Mouse (Mus musculus): ENCODE results near the gene Hnrnpr. TPM values are rescaled to one million over a fixed set of nuclear protein-coding genes. Genes with fewer than 3 reads are reported as not detected.

Hnrnpr gene
- polyA plus RNA-seq, 1 experiment: 18.3 TPM

GRCm38 (mm10) chr4:136373494-136374181, 62.9 kb downstream of the Hnrnpr start:
- no peaks in the 10 kb centered on the region for H3K4me1 ChIP-seq (ENCODE audit: control insufficient read depth, insufficient read depth, low read length)
- no peak for TF ChIP-seq POLR2A (IDR thresholded peaks at IDR 0.05; ENCODE audit: borderline replicate concordance, extremely low read depth, low read depth, low read length)
- TF ChIP-seq CTCF (IDR thresholded peaks at IDR 0.05; ENCODE audit: insufficient read depth, low read length): no peak
- no peak for DNase-seq
- WGBS: 58% methylated on average over 14 of the region's 14 CpGs
- no peak overlapping the region for H3K4me3 ChIP-seq (replicated peaks; ENCODE audit: extremely low read depth, low read depth, low read length)

GRCm38 (mm10) chr4:136377001-136377400, 66.3 kb downstream of the Hnrnpr start:
- 76% methylated on average over 5 of the region's 5 CpGs for WGBS

GRCm38 (mm10) chr4:136383052-136383451, 72.3 kb downstream of the Hnrnpr start:
- WGBS: 86% methylated on average over 5 of the region's 5 CpGs
- Histone ChIP-seq H3K4me3 (replicated peaks; ENCODE audit: extremely low read depth, low read depth, low read length) (no peak overlapping the region), H3K4me1 (ENCODE audit: control insufficient read depth, insufficient read depth, low read length) (no peaks in the 10 kb centered on the region)
- DNase-seq: no peak
- TF ChIP-seq CTCF (IDR thresholded peaks at IDR 0.05; ENCODE audit: insufficient read depth, low read length): no peak
- no peak for TF ChIP-seq POLR2A (IDR thresholded peaks at IDR 0.05; ENCODE audit: borderline replicate concordance, extremely low read depth, low read depth, low read length)

More at GRCm38 (mm10) chr4:136377001-136377400, 66.3 kb downstream of the Hnrnpr start:
- no peak overlapping the region for H3K4me3 ChIP-seq (replicated peaks; ENCODE audit: extremely low read depth, low read depth, low read length)
- no peak for TF ChIP-seq CTCF (IDR thresholded peaks at IDR 0.05; ENCODE audit: insufficient read depth, low read length)
- no peak for TF ChIP-seq POLR2A (IDR thresholded peaks at IDR 0.05; ENCODE audit: borderline replicate concordance, extremely low read depth, low read depth, low read length)
- H3K4me1 ChIP-seq (ENCODE audit: control insufficient read depth, insufficient read depth, low read length): no peaks in the 10 kb centered on the region
- no peak for DNase-seq

GRCm38 (mm10) chr4:136383839-136384238, 73.1 kb downstream of the Hnrnpr start:
- H3K4me1 ChIP-seq (ENCODE audit: control insufficient read depth, insufficient read depth, low read length): no peaks in the 10 kb centered on the region
- TF ChIP-seq CTCF (IDR thresholded peaks at IDR 0.05; ENCODE audit: insufficient read depth, low read length): no peak
- TF ChIP-seq POLR2A (IDR thresholded peaks at IDR 0.05; ENCODE audit: borderline replicate concordance, extremely low read depth, low read depth, low read length): no peak
- WGBS: 56% methylated on average over 6 of the region's 6 CpGs
- DNase-seq: no peak
- H3K4me3 ChIP-seq (replicated peaks; ENCODE audit: extremely low read depth, low read depth, low read length): no peak overlapping the region

- 59% methylated on average over 11 of the region's 11 CpGs for WGBS
- Histone ChIP-seq H3K4me1 (ENCODE audit: control insufficient read depth, insufficient read depth, low read length) (no peaks in the 10 kb centered on the region), H3K4me3 (replicated peaks; ENCODE audit: extremely low read depth, low read depth, low read length) (no peak overlapping the region)
- TF ChIP-seq POLR2A (IDR thresholded peaks at IDR 0.05; ENCODE audit: borderline replicate concordance, extremely low read depth, low read depth, low read length): no peak
- no peak for TF ChIP-seq CTCF (IDR thresholded peaks at IDR 0.05; ENCODE audit: insufficient read depth, low read length)
- no peak for DNase-seq
Measured at GRCm38 (mm10) chr4:136387261-136387660, 76.5 kb downstream of the Hnrnpr start.

GRCm38 (mm10) chr4:136401806-136402205, 91.1 kb downstream of the Hnrnpr start:
- no peak overlapping the region for H3K4me3 ChIP-seq (replicated peaks; ENCODE audit: extremely low read depth, low read depth, low read length)
- no peaks in the 10 kb centered on the region for H3K4me1 ChIP-seq (ENCODE audit: control insufficient read depth, insufficient read depth, low read length)
- DNase-seq: no peak
- TF ChIP-seq CTCF (IDR thresholded peaks at IDR 0.05; ENCODE audit: insufficient read depth, low read length): no peak
- no peak for TF ChIP-seq POLR2A (IDR thresholded peaks at IDR 0.05; ENCODE audit: borderline replicate concordance, extremely low read depth, low read depth, low read length)
- whole genome bisulfite sequencing: 67% methylated on average over 10 of the region's 10 CpGs

- 67% methylated on average over 11 of the region's 11 CpGs for whole genome bisulfite sequencing
- no peak for DNase-seq
- H3K4me3 ChIP-seq (replicated peaks; ENCODE audit: extremely low read depth, low read depth, low read length): no peak overlapping the region
- H3K4me1 ChIP-seq (ENCODE audit: control insufficient read depth, insufficient read depth, low read length): no peaks in the 10 kb centered on the region
- TF ChIP-seq CTCF (IDR thresholded peaks at IDR 0.05; ENCODE audit: insufficient read depth, low read length): no peak
- no peak for TF ChIP-seq POLR2A (IDR thresholded peaks at IDR 0.05; ENCODE audit: borderline replicate concordance, extremely low read depth, low read depth, low read length)
Measured at GRCm38 (mm10) chr4:136407831-136408230, 97.1 kb downstream of the Hnrnpr start.

Other genes with a start within 250 kb of the Hnrnpr start
- gene Id3, start 167.4 kb upstream of the Hnrnpr start, polyA plus RNA-seq (2012; rRNA removed): 390 and 505 TPM in 2 replicates
- gene E2f2, start 138.5 kb upstream of the Hnrnpr start, polyA plus RNA-seq (2012; rRNA removed): 8.9 and 11.2 TPM in 2 replicates
- gene Asap3, start 104.6 kb upstream of the Hnrnpr start, polyA plus RNA-seq (2012; rRNA removed): 8.7 and 9.3 TPM in 2 replicates
- 7.0 and 13.3 TPM in 2 replicates for gene Tcea3, start 63.2 kb upstream of the Hnrnpr start, polyA plus RNA-seq (2012; rRNA removed)
- 20.4 and 33.4 TPM in 2 replicates for gene Zfp46, start 26.3 kb upstream of the Hnrnpr start, polyA plus RNA-seq (2012; rRNA removed)
- 0.10 TPM in 1 of 2 replicates, not detected in the other for gene Htr1d, start 112.6 kb downstream of the Hnrnpr start, polyA plus RNA-seq (2012; rRNA removed)
- gene 6030445D17Rik, start 151.3 kb downstream of the Hnrnpr start, polyA plus RNA-seq (2012; rRNA removed): 0.72 and 1.1 TPM in 2 replicates
- 12.5 and 15.7 TPM in 2 replicates for gene Luzp1, start 158.8 kb downstream of the Hnrnpr start, polyA plus RNA-seq (2012; rRNA removed)